ENCODE assay signal across 13 mouse cellular contexts in genomic region chr7:51051496-51051895, GRCm38 (mm10).
"Had no signal": no experiment of that assay in that cellular context is flagged by ENCODE, and none has a peak within 500 bp of the region (broad histone marks: within the 10 kb centered on the region; RNA-seq: fewer than 3 reads in every experiment).

No protein-coding gene starts in this region.

- DNase-seq: gastrocnemius, postnatal 10 days; gastrocnemius, postnatal 25 days; heart, adult 2 months; heart, postnatal 10 days; heart, postnatal 4 days; kidney, adult 18-20 months; kidney, adult 8-10 months; kidney, postnatal 10 days; kidney, postnatal 25 days; kidney, postnatal 4 days; layer of hippocampus, adult 9-11 months; layer of hippocampus, postnatal 36 days; left cerebral cortex, postnatal 4 days had no signal
